Mouse (Mus musculus): Measurements from ENCODE around the gene Faf2. TPM values are rescaled to one million over a fixed set of nuclear protein-coding genes. Genes with fewer than 3 reads are reported as not detected.
A peak's percentile ranks its signal among the peaks of the same experiment; 100 is the strongest.

Faf2 gene
- polyA plus RNA-seq, 1 experiment from 2014 or later: 95.7 TPM

DNA sequence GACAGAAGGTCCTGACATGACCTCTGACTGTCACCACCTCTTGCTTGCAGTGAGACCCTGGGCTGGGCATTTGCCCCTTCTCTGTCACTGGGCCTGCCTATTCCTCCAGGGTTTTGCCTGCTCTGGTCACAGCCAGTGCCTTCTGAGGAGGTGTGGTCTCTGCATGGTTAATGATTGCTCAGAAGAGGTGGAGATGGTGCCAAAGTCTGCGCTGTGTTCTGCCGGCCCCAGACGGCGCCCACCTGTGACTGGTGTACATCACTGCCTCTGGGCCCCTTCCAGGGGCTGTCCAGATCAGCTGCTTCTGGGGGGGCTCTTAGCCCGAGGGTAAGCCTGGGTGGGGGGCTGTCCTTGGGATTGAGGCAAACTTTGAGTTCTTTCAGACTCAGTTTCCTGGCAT lies 79.7 kb downstream of the Faf2 start, which contains the start of gene Cdhr2:
Gene Cdhr2 (plus strand): TSS at position 219 of the 400 bp plus-strand sequence.
- WGBS: 69% methylated on average over 5 of the region's 5 CpGs
- Histone ChIP-seq H3K4me1 (ENCODE audit: control insufficient read depth, insufficient read depth, low read length) (no peaks in the 10 kb centered on the region), H3K27me3 (ENCODE audit: control insufficient read depth, insufficient read depth, low read length) (no peaks in the 10 kb centered on the region), H3K9me3 (ENCODE audit: control insufficient read depth, low read length) (no peaks in the 10 kb centered on the region), H3K9ac (ENCODE audit: low read length) (0 out of 2 replicates have a peak within 1 kb of the TSS, but pooled peaks have one; percentile 12), H3K36me3 (ENCODE audit: control insufficient read depth, insufficient read depth, low read length) (no peaks in the 10 kb centered on the region), H3K4me3 (ENCODE audit: low read depth, low read length) (no peak within 1 kb of the TSS), H3K4me2 (ENCODE audit: low read depth, severe bottlenecking) (no peak within 1 kb of the TSS), H3K27ac (replicated peaks; ENCODE audit: low read depth, low read length) (no peak within 1 kb of the TSS)
- DNase-seq (ENCODE audit: low spot score) (no peak), ATAC-seq (ENCODE audit: insufficient number of reproducible peaks, low FRiP score, low TSS enrichment, low read depth) (no peak)

- WGBS: 82% methylated on average over 7 of the region's 7 CpGs
- Histone ChIP-seq H3K36me3 (ENCODE audit: control insufficient read depth, insufficient read depth, low read length) (no peaks in the 10 kb centered on the region), H3K4me1 (ENCODE audit: control insufficient read depth, insufficient read depth, low read length) (no peaks in the 10 kb centered on the region), H3K27me3 (ENCODE audit: control insufficient read depth, insufficient read depth, low read length) (no peaks in the 10 kb centered on the region), H3K4me3 (ENCODE audit: low read depth, low read length) (no peak overlapping the region), H3K9ac (ENCODE audit: low read length) (0 out of 2 replicates have a peak overlapping the region, but pooled peaks have one; percentile 12), H3K27ac (replicated peaks; ENCODE audit: low read depth, low read length) (no peak overlapping the region), H3K4me2 (ENCODE audit: low read depth, severe bottlenecking) (no peak overlapping the region), H3K9me3 (ENCODE audit: control insufficient read depth, low read length) (no peaks in the 10 kb centered on the region)
- no peak for ATAC-seq (ENCODE audit: insufficient number of reproducible peaks, low FRiP score, low TSS enrichment, low read depth)
- no peak for DNase-seq (ENCODE audit: low spot score)
Observed at GRCm38 (mm10) chr13:54702507-54702906, 80.9 kb downstream of the Faf2 start.

GRCm38 (mm10) chr13:54704890-54705289 lies 83.3 kb downstream of the Faf2 start:
- Histone ChIP-seq H3K36me3 (ENCODE audit: control insufficient read depth, insufficient read depth, low read length) (no peaks in the 10 kb centered on the region), H3K27me3 (ENCODE audit: control insufficient read depth, insufficient read depth, low read length) (no peaks in the 10 kb centered on the region), H3K27ac (replicated peaks; ENCODE audit: low read depth, low read length) (no peak overlapping the region), H3K4me2 (ENCODE audit: low read depth, severe bottlenecking) (no peak overlapping the region), H3K4me3 (ENCODE audit: low read depth, low read length) (no peak overlapping the region), H3K9ac (ENCODE audit: low read length) (no peak overlapping the region), H3K4me1 (ENCODE audit: control insufficient read depth, insufficient read depth, low read length) (no peaks in the 10 kb centered on the region), H3K9me3 (ENCODE audit: control insufficient read depth, low read length) (no peaks in the 10 kb centered on the region; the same call in 1 of the 2 replicates)
- DNase-seq (ENCODE audit: low spot score): no peak
- no peak for ATAC-seq (ENCODE audit: insufficient number of reproducible peaks, low FRiP score, low TSS enrichment, low read depth)
- WGBS: 56% methylated on average over 6 of the region's 6 CpGs

DNA sequence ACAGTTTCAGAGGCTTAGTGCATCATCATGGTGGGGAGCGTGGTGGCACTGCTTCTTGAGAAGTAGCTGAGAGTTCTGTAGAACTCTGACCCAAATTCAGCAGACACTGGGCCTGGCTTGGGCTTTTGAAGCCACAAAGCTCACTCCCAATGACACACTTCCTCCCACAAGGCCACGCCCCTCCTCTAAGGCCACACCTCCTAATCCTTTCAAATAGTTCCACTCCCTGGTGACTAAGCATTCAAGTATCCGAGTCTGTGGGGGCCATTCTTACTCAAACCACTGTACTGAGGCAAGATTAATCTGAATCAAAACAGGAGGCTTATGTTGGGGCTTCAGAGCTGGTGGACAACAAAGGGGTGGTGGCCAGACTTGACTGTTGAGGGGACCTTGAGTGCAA lies 89.3 kb downstream of the Faf2 start:
- no peaks in the 10 kb centered on the region for H3K4me1 ChIP-seq (ENCODE audit: control insufficient read depth, insufficient read depth, low read length)
- no peaks in the 10 kb centered on the region for H3K36me3 ChIP-seq (ENCODE audit: control insufficient read depth, insufficient read depth, low read length)
- H3K4me2 ChIP-seq (ENCODE audit: low read depth, severe bottlenecking): no peak overlapping the region
- ATAC-seq (ENCODE audit: insufficient number of reproducible peaks, low FRiP score, low TSS enrichment, low read depth) (no peak), DNase-seq (ENCODE audit: low spot score) (no peak)
- H3K9me3 ChIP-seq (ENCODE audit: control insufficient read depth, low read length): no peaks in the 10 kb centered on the region; the same call in 1 of the 2 replicates
- H3K4me3 ChIP-seq (ENCODE audit: low read depth, low read length): no peak overlapping the region
- 84% methylated on average over 3 of the region's 3 CpGs for WGBS
- H3K27me3 ChIP-seq (ENCODE audit: control insufficient read depth, insufficient read depth, low read length): no peaks in the 10 kb centered on the region; the same call in 1 of the 2 replicates
- no peak overlapping the region for H3K27ac ChIP-seq (replicated peaks; ENCODE audit: low read depth, low read length)
- no peak overlapping the region for H3K9ac ChIP-seq (ENCODE audit: low read length)

Small RNA genes lying within 50 kb of the gene (microRNA-seq; reads per million reads assigned to microRNA genes)
- gene Gm24195: not detected

Other genes starting within 250 kb of the Faf2 start
- 175 and 176 TPM in 2 replicates for gene Thoc3, start 152.9 kb upstream of the Faf2 start, polyA plus RNA-seq (2014; fragmentation: Nextera tagmentation; extraction: Ambion mirVana)
- 23.3 and 24.4 TPM in 2 replicates for gene Simc1, start 118.0 kb upstream of the Faf2 start, polyA plus RNA-seq (2014; fragmentation: Nextera tagmentation; extraction: Ambion mirVana)
- 184 and 185 TPM in 2 replicates for gene 4833439L19Rik, start 56.3 kb upstream of the Faf2 start, polyA plus RNA-seq (2014; fragmentation: Nextera tagmentation; extraction: Ambion mirVana)
- gene Arl10, start 46.8 kb upstream of the Faf2 start, polyA plus RNA-seq (2014; fragmentation: Nextera tagmentation; extraction: Ambion mirVana): 27.1 and 29.7 TPM in 2 replicates
- 95.6 and 99.7 TPM in 2 replicates for gene Nop16, start 31.7 kb upstream of the Faf2 start, polyA plus RNA-seq (2014; fragmentation: Nextera tagmentation; extraction: Ambion mirVana)
- 155 and 157 TPM in 2 replicates for gene Higd2a, start 31.6 kb upstream of the Faf2 start, polyA plus RNA-seq (2014; fragmentation: Nextera tagmentation; extraction: Ambion mirVana)
- gene Cltb, start 10.4 kb upstream of the Faf2 start, polyA plus RNA-seq (2014; fragmentation: Nextera tagmentation; extraction: Ambion mirVana): 12.3 and 13.0 TPM in 2 replicates
- 94.8 and 101 TPM in 2 replicates for gene Rnf44, start 72.1 kb downstream of the Faf2 start, polyA plus RNA-seq (2014; fragmentation: Nextera tagmentation; extraction: Ambion mirVana)
- not detected in 2 replicates for gene Cdhr2, start 79.7 kb downstream of the Faf2 start, polyA plus RNA-seq (2014; fragmentation: Nextera tagmentation; extraction: Ambion mirVana)
- gene Gprin1, start 128.1 kb downstream of the Faf2 start, polyA plus RNA-seq (2014; fragmentation: Nextera tagmentation; extraction: Ambion mirVana): 0.55 and 0.68 TPM in 2 replicates
- gene Sncb, start 144.8 kb downstream of the Faf2 start, polyA plus RNA-seq (2014; fragmentation: Nextera tagmentation; extraction: Ambion mirVana): not detected in 2 replicates
- not detected in 2 replicates for gene Eif4e1b, start 162.2 kb downstream of the Faf2 start, polyA plus RNA-seq (2014; fragmentation: Nextera tagmentation; extraction: Ambion mirVana)
- 1.7 and 1.8 TPM in 2 replicates for gene Tspan17, start 167.6 kb downstream of the Faf2 start, polyA plus RNA-seq (2014; fragmentation: Nextera tagmentation; extraction: Ambion mirVana)

Data from limb, embryonic 11.5 days (tissue).